Mouse (Mus musculus) intestine, embryonic 16.5 days (tissue): ENCODE measurements around the gene Necap2. TPM values are rescaled to one million over a fixed set of nuclear protein-coding genes. Genes with fewer than 3 reads are reported as not detected.
A peak's percentile ranks its signal among the peaks of the same experiment; 100 is the strongest.

Source experiments
- ATAC-seq: fragments of 200-750 bp; cut with Nextera tagmentation; 2 replicates; pipeline ENCODE4 v1.8.0; 2017; ENCODE audit warnings: moderate TSS enrichment, moderate library complexity
- H3K27ac ChIP-seq: fragments of 300-500 bp; sonication (generic); 2 replicates; pipeline ENCODE4 v1.5.1; 2014; ENCODE audit warnings: mild to moderate bottlenecking, low read length
- H3K27me3 ChIP-seq: fragments of 300-500 bp; sonication (generic); replicated peaks from 2 replicates; pipeline ENCODE4 v1.6.1; 2014; ENCODE audit warnings: low read length, control low read depth, mixed read lengths; ENCODE audit not compliant: control insufficient read depth, insufficient read depth
- H3K36me3 ChIP-seq: fragments of 300-500 bp; sonication (generic); 2 replicates; pipeline ENCODE4 v1.6.1; 2014; ENCODE audit warnings: low read length, control low read depth; ENCODE audit not compliant: control insufficient read depth, insufficient read depth
- H3K4me1 ChIP-seq: fragments of 300-500 bp; sonication (generic); 2 replicates; pipeline ENCODE4 v1.6.1; 2014; ENCODE audit warnings: low read length, control low read depth, mixed read lengths; ENCODE audit not compliant: control insufficient read depth, insufficient read depth
- H3K4me2 ChIP-seq: fragments of 300-500 bp; sonication (generic); 2 replicates; pipeline ENCODE4 v1.6.1; 2014; ENCODE audit warnings: low read depth, low read length, control low read depth
- H3K4me3 ChIP-seq: fragments of 300-500 bp; sonication (generic); 2 replicates; pipeline ENCODE4 v1.5.1; 2014; ENCODE audit warnings: mild to moderate bottlenecking, low read length
- H3K9ac ChIP-seq: fragments of 300-500 bp; sonication (generic); 2 replicates; pipeline ENCODE4 v1.6.1; 2014; ENCODE audit warnings: low read depth, low read length
- H3K9me3 ChIP-seq: fragments of 300-500 bp; sonication (generic); 2 replicates; pipeline ENCODE4 v1.6.1; 2016; ENCODE audit warnings: low read length, control low read depth; ENCODE audit not compliant: control insufficient read depth
- WGBS: fragments of 180-500 bp; shearing (Covaris S2); extraction: QIAGEN DNeasy Blood & Tissue Kit; methylation state at CpG from one replicate; pipeline ENCODE4 v1.1.7; 2014; 5-methylcytosine and 5-hydroxymethylcytosine counted together
- polyA plus RNA-seq: library from polyadenylated mRNA; unstranded; fragments of >200 nt; fragmentation: Nextera tagmentation; extraction: Ambion mirVana; gene quantifications from 2 replicates; pipeline ENCODE4 v1.2.1, GENCODE M21; 2015

Necap2 gene
- polyA plus RNA-seq: 79.6 and 82.0 TPM in 2 replicates

GRCm38 (mm10) chr4:141077681-141078509 is at the start of gene Necap2:
TSS of gene Necap2 (minus strand) at chr4:141078357.
- peak; percentile 92 for ATAC-seq
- WGBS: under 1% methylated on average over 67 of the region's 67 CpGs
- Histone ChIP-seq H3K4me2 (peak within 1 kb of the TSS; percentile 82), H3K4me1 (peaks cover 11% of the 10 kb centered on the region), H3K9ac (peak within 1 kb of the TSS; percentile 91), H3K4me3 (peak within 1 kb of the TSS; percentile 93), H3K27me3 (no peaks in the 10 kb centered on the region), H3K36me3 (no peaks in the 10 kb centered on the region), H3K27ac (peak within 1 kb of the TSS; percentile 74), H3K9me3 (no peaks in the 10 kb centered on the region)

GRCm38 (mm10) chr4:141123065-141123464 is 44.9 kb upstream of the Necap2 start:
- Histone ChIP-seq H3K27ac (no peak overlapping the region), H3K9me3 (no peaks in the 10 kb centered on the region), H3K9ac (no peak overlapping the region), H3K4me1 (0 out of 2 replicates have a peak, but pooled peaks cover 8% of the 10 kb centered on the region), H3K27me3 (no peaks in the 10 kb centered on the region), H3K36me3 (no peaks in the 10 kb centered on the region), H3K4me2 (no peak overlapping the region), H3K4me3 (no peak overlapping the region)
- WGBS: 27% methylated on average over 1 of the region's 1 CpGs
- no peak for ATAC-seq

- WGBS: 77% methylated on average over 7 of the region's 7 CpGs
- no peak overlapping the region for H3K4me3 ChIP-seq
- no peak overlapping the region for H3K27ac ChIP-seq
- no peaks in the 10 kb centered on the region for H3K27me3 ChIP-seq
- no peak overlapping the region for H3K4me2 ChIP-seq
- no peak for ATAC-seq
- H3K9ac ChIP-seq: no peak overlapping the region
- 0 out of 2 replicates have a peak, but pooled peaks cover 8% of the 10 kb centered on the region for H3K4me1 ChIP-seq
- H3K36me3 ChIP-seq: peaks cover 2% of the 10 kb centered on the region; the same call in 1 of the 2 replicates
- no peaks in the 10 kb centered on the region for H3K9me3 ChIP-seq
Observed at GRCm38 (mm10) chr4:141122663-141123062, 44.5 kb upstream of the Necap2 start.

- H3K36me3 ChIP-seq: peaks cover 11% of the 10 kb centered on the region; the same call in 1 of the 2 replicates
- H3K4me1 ChIP-seq: 0 out of 2 replicates have a peak, but pooled peaks cover 8% of the 10 kb centered on the region
- no peak overlapping the region for H3K4me3 ChIP-seq
- no peak overlapping the region for H3K9ac ChIP-seq
- no peak overlapping the region for H3K27ac ChIP-seq
- ATAC-seq: peak; percentile 51
- H3K4me2 ChIP-seq: no peak overlapping the region
- no peaks in the 10 kb centered on the region for H3K27me3 ChIP-seq
- 23% methylated on average over 11 of the region's 11 CpGs for WGBS
- no peaks in the 10 kb centered on the region for H3K9me3 ChIP-seq
Observed at GRCm38 (mm10) chr4:141120700-141121099, 42.5 kb upstream of the Necap2 start.

GRCm38 (mm10) chr4:141118691-141119090 is 40.5 kb upstream of the Necap2 start:
- WGBS: 65% methylated on average over 4 of the region's 4 CpGs
- no peak overlapping the region for H3K4me3 ChIP-seq
- no peak overlapping the region for H3K9ac ChIP-seq
- H3K27me3 ChIP-seq: no peaks in the 10 kb centered on the region
- H3K4me2 ChIP-seq: no peak overlapping the region
- no peaks in the 10 kb centered on the region for H3K9me3 ChIP-seq
- ATAC-seq: no peak
- H3K27ac ChIP-seq: no peak overlapping the region
- peaks cover 10% of the 10 kb centered on the region; the same call in 1 of the 2 replicates for H3K4me1 ChIP-seq
- H3K36me3 ChIP-seq: peaks cover 18% of the 10 kb centered on the region

GRCm38 (mm10) chr4:141115398-141115797 is 37.2 kb upstream of the Necap2 start:
- Histone ChIP-seq H3K36me3 (peaks cover 39% of the 10 kb centered on the region), H3K4me3 (no peak overlapping the region), H3K27ac (no peak overlapping the region), H3K9me3 (0 out of 2 replicates have a peak, but pooled peaks cover 3% of the 10 kb centered on the region), H3K9ac (no peak overlapping the region), H3K4me2 (no peak overlapping the region), H3K4me1 (peaks cover 10% of the 10 kb centered on the region; the same call in 1 of the 2 replicates), H3K27me3 (no peaks in the 10 kb centered on the region)
- WGBS: 84% methylated on average over 8 of the region's 8 CpGs
- ATAC-seq: no peak

- no peak for ATAC-seq
- peak overlapping the region; percentile 18; the same call in 1 of the 2 replicates for H3K27ac ChIP-seq
- H3K4me2 ChIP-seq: no peak overlapping the region
- H3K4me1 ChIP-seq: peaks cover 10% of the 10 kb centered on the region; the same call in 1 of the 2 replicates
- no peak overlapping the region for H3K4me3 ChIP-seq
- H3K9me3 ChIP-seq: 0 out of 2 replicates have a peak, but pooled peaks cover 3% of the 10 kb centered on the region
- no peaks in the 10 kb centered on the region for H3K27me3 ChIP-seq
- H3K36me3 ChIP-seq: peaks cover 42% of the 10 kb centered on the region
- H3K9ac ChIP-seq: peak overlapping the region; percentile 24; the same call in 1 of the 2 replicates
- 96% methylated on average over 6 of the region's 6 CpGs for WGBS
Observed at GRCm38 (mm10) chr4:141114521-141114981, 36.4 kb upstream of the Necap2 start.

- Histone ChIP-seq H3K36me3 (peaks cover 42% of the 10 kb centered on the region), H3K4me3 (no peak overlapping the region)
- ATAC-seq: peak; percentile 21; the same call in 1 of the 2 replicates
Observed at GRCm38 (mm10) chr4:141113831-141114230, 35.7 kb upstream of the Necap2 start.

GRCm38 (mm10) chr4:141108196-141108732 is 30.1 kb upstream of the Necap2 start:
- Histone ChIP-seq H3K4me1 (no peaks in the 10 kb centered on the region), H3K4me2 (no peak overlapping the region), H3K36me3 (peaks cover 22% of the 10 kb centered on the region), H3K4me3 (no peak overlapping the region), H3K9me3 (0 out of 2 replicates have a peak, but pooled peaks cover 3% of the 10 kb centered on the region), H3K27me3 (no peaks in the 10 kb centered on the region), H3K9ac (no peak overlapping the region), H3K27ac (no peak overlapping the region)
- ATAC-seq: no peak
- 33% methylated on average over 10 of the region's 10 CpGs for WGBS

More at GRCm38 (mm10) chr4:141113831-141114230, 35.7 kb upstream of the Necap2 start:
- WGBS: 69% methylated on average over 7 of the region's 7 CpGs
- no peak overlapping the region for H3K4me2 ChIP-seq
- no peaks in the 10 kb centered on the region for H3K27me3 ChIP-seq
- H3K27ac ChIP-seq: no peak overlapping the region
- H3K9me3 ChIP-seq: 0 out of 2 replicates have a peak, but pooled peaks cover 3% of the 10 kb centered on the region
- peaks cover 6% of the 10 kb centered on the region; the same call in 1 of the 2 replicates for H3K4me1 ChIP-seq
- 0 out of 2 replicates have a peak overlapping the region, but pooled peaks have one; percentile 24 for H3K9ac ChIP-seq
